Mouse (Mus musculus) midbrain, embryonic 10.5 days (tissue): ENCODE data around the gene Gigyf2. TPM values are rescaled to one million over a fixed set of nuclear protein-coding genes. Genes with fewer than 3 reads are reported as not detected.

ENCODE experiments used
- DNase-seq: peaks from one replicate; pipeline ENCODE4 v3.0.0-alpha.2; 2017; ENCODE audit warnings: low spot score
- H3K27ac ChIP-seq: fragments of 300-500 bp; sonication (generic); replicated peaks from 2 replicates; pipeline ENCODE4 v1.5.1; 2016; ENCODE audit warnings: mild to moderate bottlenecking
- H3K27me3 ChIP-seq: fragments of 300-500 bp; sonication (generic); 2 replicates; pipeline ENCODE4 v1.6.1; 2016; ENCODE audit warnings: low read depth, mild to moderate bottlenecking; ENCODE audit not compliant: poor library complexity, severe bottlenecking
- H3K36me3 ChIP-seq: fragments of 300-500 bp; sonication (generic); 2 replicates; pipeline ENCODE4 v1.6.1; 2016; ENCODE audit warnings: mild to moderate bottlenecking, moderate library complexity
- H3K4me1 ChIP-seq: fragments of 300-500 bp; sonication (generic); 2 replicates; pipeline ENCODE4 v1.6.1; 2016
- H3K4me3 ChIP-seq: fragments of 300-500 bp; sonication (generic); 2 replicates; pipeline ENCODE4 v1.5.1; 2016; ENCODE audit warnings: mild to moderate bottlenecking, moderate library complexity
- H3K9me3 ChIP-seq: fragments of 300-500 bp; sonication (generic); replicated peaks from 2 replicates; pipeline ENCODE4 v1.6.1; 2016; ENCODE audit warnings: mild to moderate bottlenecking
- WGBS: fragments of 180-500 bp; shearing (Covaris S2); methylation state at CpG from one replicate; pipeline ENCODE4 v1.1.7; 2016; 5-methylcytosine and 5-hydroxymethylcytosine counted together
- polyA plus RNA-seq: library from polyadenylated mRNA; unstranded; fragments of >200 nt; fragmentation: Nextera tagmentation; extraction: Ambion mirVana; gene quantifications from 2 replicates; pipeline ENCODE4 v1.2.1, GENCODE M21; 2016

Gene Gigyf2
- polyA plus RNA-seq, 1 experiment from 2014 or later: 49.1 TPM

- 0 out of 2 replicates have a peak, but pooled peaks cover 5% of the 10 kb centered on the region for H3K27me3 ChIP-seq
- no peaks in the 10 kb centered on the region for H3K9me3 ChIP-seq
- H3K4me3 ChIP-seq: peak overlapping the region; percentile 96
- H3K36me3 ChIP-seq: peaks cover 22% of the 10 kb centered on the region
- peak overlapping the region; percentile 96 for H3K27ac ChIP-seq
- no peak for DNase-seq
- WGBS: under 1% methylated on average over 52 of the region's 53 CpGs
- H3K4me1 ChIP-seq: peaks cover 19% of the 10 kb centered on the region
These were observed 515 bp downstream of the Gigyf2 start for GRCm38 (mm10) chr1:87327165-87327861.

GRCm38 (mm10) chr1:87331774-87332173, 5.0 kb downstream of the Gigyf2 start:
- Histone ChIP-seq H3K27me3 (no peaks in the 10 kb centered on the region), H3K27ac (no peak overlapping the region), H3K4me1 (peaks cover 19% of the 10 kb centered on the region), H3K4me3 (no peak overlapping the region), H3K9me3 (no peaks in the 10 kb centered on the region), H3K36me3 (peaks cover 63% of the 10 kb centered on the region)
- 96% methylated on average over 4 of the region's 4 CpGs for WGBS
- no peak for DNase-seq

- H3K4me3 ChIP-seq: no peak overlapping the region
- no peaks in the 10 kb centered on the region for H3K27me3 ChIP-seq
- H3K36me3 ChIP-seq: peaks cover 37% of the 10 kb centered on the region
- H3K4me1 ChIP-seq: no peaks in the 10 kb centered on the region
- WGBS: 89% methylated on average over 2 of the region's 2 CpGs
- no peaks in the 10 kb centered on the region for H3K9me3 ChIP-seq
- no peak for DNase-seq
- no peak overlapping the region for H3K27ac ChIP-seq
These were observed 23.8 kb downstream of the Gigyf2 start for GRCm38 (mm10) chr1:87350576-87350975.

GRCm38 (mm10) chr1:87360276-87360675, 33.5 kb downstream of the Gigyf2 start:
- Histone ChIP-seq H3K36me3 (peaks cover 14% of the 10 kb centered on the region), H3K9me3 (no peaks in the 10 kb centered on the region), H3K4me1 (no peaks in the 10 kb centered on the region), H3K4me3 (no peak overlapping the region), H3K27me3 (no peaks in the 10 kb centered on the region), H3K27ac (no peak overlapping the region)
- 79% methylated on average over 1 of the region's 1 CpGs for WGBS
- no peak for DNase-seq

GRCm38 (mm10) chr1:87378024-87378560, 51.3 kb downstream of the Gigyf2 start:
- Histone ChIP-seq H3K27ac (no peak overlapping the region), H3K4me3 (no peak overlapping the region), H3K4me1 (no peaks in the 10 kb centered on the region), H3K36me3 (peaks cover 66% of the 10 kb centered on the region), H3K9me3 (no peaks in the 10 kb centered on the region), H3K27me3 (no peaks in the 10 kb centered on the region)
- no peak for DNase-seq
- 89% methylated on average over 3 of the region's 3 CpGs for WGBS

GRCm38 (mm10) chr1:87379919-87380318, 53.1 kb downstream of the Gigyf2 start:
- no peak overlapping the region for H3K27ac ChIP-seq
- peaks cover 56% of the 10 kb centered on the region for H3K36me3 ChIP-seq
- H3K4me3 ChIP-seq: no peak overlapping the region
- 87% methylated on average over 1 of the region's 1 CpGs for WGBS
- no peaks in the 10 kb centered on the region for H3K9me3 ChIP-seq
- H3K27me3 ChIP-seq: no peaks in the 10 kb centered on the region
- no peaks in the 10 kb centered on the region for H3K4me1 ChIP-seq
- no peak for DNase-seq

- Histone ChIP-seq H3K4me1 (no peaks in the 10 kb centered on the region), H3K9me3 (no peaks in the 10 kb centered on the region), H3K27me3 (no peaks in the 10 kb centered on the region), H3K27ac (no peak overlapping the region), H3K36me3 (peaks cover 46% of the 10 kb centered on the region), H3K4me3 (no peak overlapping the region)
- DNase-seq: no peak
- WGBS: 94% methylated on average over 3 of the region's 3 CpGs
These were observed 54.4 kb downstream of the Gigyf2 start for GRCm38 (mm10) chr1:87381152-87381551.

GRCm38 (mm10) chr1:87386436-87387092, 59.8 kb downstream of the Gigyf2 start:
- no peaks in the 10 kb centered on the region for H3K4me1 ChIP-seq
- H3K4me3 ChIP-seq: no peak overlapping the region
- 88% methylated on average over 9 of the region's 9 CpGs for WGBS
- no peaks in the 10 kb centered on the region for H3K9me3 ChIP-seq
- no peak overlapping the region for H3K27ac ChIP-seq
- DNase-seq: no peak
- no peaks in the 10 kb centered on the region for H3K27me3 ChIP-seq
- H3K36me3 ChIP-seq: peaks cover 50% of the 10 kb centered on the region

GRCm38 (mm10) chr1:87393444-87394195, 66.8 kb downstream of the Gigyf2 start:
- H3K9me3 ChIP-seq: no peaks in the 10 kb centered on the region
- 86% methylated on average over 3 of the region's 3 CpGs for WGBS

GRCm38 (mm10) chr1:87394594-87394993, 67.8 kb downstream of the Gigyf2 start, which contains the start of gene Kcnj13:
Kcnj13 (minus strand) TSS chr1:87394729.
- no peak for DNase-seq
- H3K36me3 ChIP-seq: peaks cover 30% of the 10 kb centered on the region
- 39% methylated on average over 6 of the region's 6 CpGs for WGBS
- no peak within 1 kb of the TSS for H3K4me3 ChIP-seq
- H3K4me1 ChIP-seq: 0 out of 2 replicates have a peak, but pooled peaks cover 3% of the 10 kb centered on the region
- no peak within 1 kb of the TSS for H3K27ac ChIP-seq
- no peaks in the 10 kb centered on the region for H3K9me3 ChIP-seq
- H3K27me3 ChIP-seq: no peaks in the 10 kb centered on the region

More at GRCm38 (mm10) chr1:87393444-87394195, 66.8 kb downstream of the Gigyf2 start:
- H3K27me3 ChIP-seq: no peaks in the 10 kb centered on the region
- DNase-seq: no peak
- 0 out of 2 replicates have a peak, but pooled peaks cover 3% of the 10 kb centered on the region for H3K4me1 ChIP-seq
- no peak overlapping the region for H3K27ac ChIP-seq
- H3K4me3 ChIP-seq: no peak overlapping the region
- H3K36me3 ChIP-seq: peaks cover 36% of the 10 kb centered on the region

GRCm38 (mm10) chr1:87396923-87397586, 70.3 kb downstream of the Gigyf2 start:
- Histone ChIP-seq H3K27ac (no peak overlapping the region), H3K27me3 (no peaks in the 10 kb centered on the region), H3K4me3 (no peak overlapping the region), H3K4me1 (0 out of 2 replicates have a peak, but pooled peaks cover 3% of the 10 kb centered on the region), H3K36me3 (peaks cover 6% of the 10 kb centered on the region), H3K9me3 (no peaks in the 10 kb centered on the region)
- WGBS: 92% methylated on average over 7 of the region's 7 CpGs
- no peak for DNase-seq

GRCm38 (mm10) chr1:87404710-87405109, 77.9 kb downstream of the Gigyf2 start:
- no peaks in the 10 kb centered on the region for H3K9me3 ChIP-seq
- no peak for DNase-seq
- no peak overlapping the region for H3K27ac ChIP-seq
- H3K4me3 ChIP-seq: no peak overlapping the region
- H3K27me3 ChIP-seq: no peaks in the 10 kb centered on the region
- WGBS: 92% methylated on average over 1 of the region's 1 CpGs
- no peaks in the 10 kb centered on the region for H3K4me1 ChIP-seq
- peaks cover 60% of the 10 kb centered on the region for H3K36me3 ChIP-seq
